Mouse (Mus musculus) embryonic stem cell, embryonic (primary cell): Measurements from ENCODE around the gene 9030612E09Rik.

Source experiments
- CTCF ChIA-PET, 4 experiments: fragments of 300-600 bp in 2 of 4; fragments of 350-600 bp in 2 of 4; sonication (Branson Sonifier 250); formaldehyde crosslinking; loops; one replicate each; lab custom pipeline; 2022; ENCODE audit warnings: inconsistent platforms in 2 of 4; lab: Charles Lee
- POLR2A ChIA-PET, 4 experiments: fragments of 300-600 bp in 2 of 4; fragments of 350-600 bp in 2 of 4; sonication (Branson Sonifier 250); formaldehyde crosslinking; loops; one replicate each; lab custom pipeline; 2022; ENCODE audit warnings: antibody characterized with exemption in 4 of 4, inconsistent platforms in 1 of 4; lab: Charles Lee

9030612E09Rik gene

GRCm38 (mm10) chr10:43174326-43175155 is at the start of gene 9030612E09Rik, which contains the start of gene Sobp:
9030612E09Rik (plus strand) TSS chr10:43174704.
Sobp (minus strand) TSS chr10:43174530.
- POLR2A ChIA-PET = interaction anchor here in 3 of 4 experiments (0.5 to 2.1 kb wide), 15 partner anchors 16 to 1251 kb away, joined by 3 to 7 read pairs (median 3); partner anchors contain the start of gene Pdss2 (in 2 of the 3)

GRCm38 (mm10) chr10:43128750-43129149 is 45.8 kb upstream of the 9030612E09Rik start:
- POLR2A ChIA-PET = interaction anchor here in 2 of 4 experiments (0.6 kb wide), 2 partner anchors 20 to 1319 kb away, joined by 3 to 4 read pairs; no protein-coding TSS in a partner anchor
- CTCF ChIA-PET = no interaction called here

More at GRCm38 (mm10) chr10:43174326-43175155, at the start of gene 9030612E09Rik, which contains the start of gene Sobp:
- CTCF ChIA-PET = interaction anchor here in 3 of 4 experiments (0.5 to 1.0 kb wide), 7 partner anchors 140 to 326 kb away, joined by 3 to 6 read pairs (median 3); no protein-coding TSS in a partner anchor

GRCm38 (mm10) chr10:43134027-43134426 is 40.5 kb upstream of the 9030612E09Rik start:
- CTCF ChIA-PET = interaction anchor here in 1 of 4 experiments (0.6 kb wide), 2 partner anchors 10 to 19 kb away, joined by 3 to 4 read pairs; no protein-coding TSS in a partner anchor
- POLR2A ChIA-PET = interaction anchor here in 3 of 4 experiments (0.5 to 0.8 kb wide), 3 partner anchors 14 to 87 kb away, joined by 3 to 11 read pairs (median 3); partner anchors contain the start of gene Pdss2 (in 1 of the 3)

- ChIA-PET POLR2A (no interaction called here), CTCF (interaction anchor here in 1 of 4 experiments (0.7 kb wide), 2 partner anchors 308 to 722 kb away, joined by 4 to 6 read pairs; no protein-coding TSS in a partner anchor)
Measured at GRCm38 (mm10) chr10:43143173-43143572, 31.3 kb upstream of the 9030612E09Rik start.

- ChIA-PET CTCF (no interaction called here), POLR2A (no interaction called here)
Measured at GRCm38 (mm10) chr10:43148456-43148855, 26.0 kb upstream of the 9030612E09Rik start.

GRCm38 (mm10) chr10:43152643-43153042 is 21.9 kb upstream of the 9030612E09Rik start:
- ChIA-PET CTCF (interaction anchor here in 1 of 4 experiments (0.6 kb wide), 1 partner anchor 18 kb away, joined by 3 read pairs; no protein-coding TSS in a partner anchor), POLR2A (no interaction called here)

- ChIA-PET CTCF (interaction anchor here in 3 of 4 experiments (0.6 to 0.8 kb wide), 3 partner anchors 166 to 549 kb away, joined by 3 to 5 read pairs (median 4); no protein-coding TSS in a partner anchor), POLR2A (interaction anchor here (0.6 to 1.3 kb wide), 10 partner anchors 16 to 652 kb away, joined by 3 to 6 read pairs (median 4); partner anchors contain the start of gene Sec63 (in 1 of the 4))
Measured at GRCm38 (mm10) chr10:43155046-43155560, 19.4 kb upstream of the 9030612E09Rik start.

GRCm38 (mm10) chr10:43158917-43159316 is 15.6 kb upstream of the 9030612E09Rik start:
- CTCF ChIA-PET = no interaction called here
- POLR2A ChIA-PET = no interaction called here

GRCm38 (mm10) chr10:43159333-43159732 is 15.2 kb upstream of the 9030612E09Rik start:
- POLR2A ChIA-PET = no interaction called here

GRCm38 (mm10) chr10:43162318-43162717 is 12.2 kb upstream of the 9030612E09Rik start:
- ChIA-PET CTCF (no interaction called here), POLR2A (no interaction called here)

More at GRCm38 (mm10) chr10:43159333-43159732, 15.2 kb upstream of the 9030612E09Rik start:
- CTCF ChIA-PET = interaction anchor here in 1 of 4 experiments (0.6 kb wide), 1 partner anchor 124 kb away, joined by 3 read pairs; no protein-coding TSS in a partner anchor

- CTCF ChIA-PET = no interaction called here
- POLR2A ChIA-PET = no interaction called here
Measured at GRCm38 (mm10) chr10:43164406-43164805, 10.1 kb upstream of the 9030612E09Rik start.

GRCm38 (mm10) chr10:43166146-43166545 is 8.4 kb upstream of the 9030612E09Rik start:
- ChIA-PET CTCF (interaction anchor here in 1 of 4 experiments (0.7 to 1.0 kb wide), 2 partner anchors 131 to 381 kb away, joined by 3 read pairs; no protein-coding TSS in a partner anchor), POLR2A (interaction anchor here in 1 of 4 experiments (0.7 kb wide), 2 partner anchors 123 to 131 kb away, joined by 3 read pairs; no protein-coding TSS in a partner anchor)

GRCm38 (mm10) chr10:43166817-43167216 is 7.7 kb upstream of the 9030612E09Rik start:
- ChIA-PET CTCF (interaction anchor here in 1 of 4 experiments (1.0 kb wide), 1 partner anchor 132 kb away, joined by 3 read pairs; no protein-coding TSS in a partner anchor), POLR2A (interaction anchor here in 1 of 4 experiments (0.5 to 0.7 kb wide), 2 partner anchors 124 to 1135 kb away, joined by 3 to 5 read pairs; no protein-coding TSS in a partner anchor)

GRCm38 (mm10) chr10:43168847-43169246 is 5.7 kb upstream of the 9030612E09Rik start:
- POLR2A ChIA-PET = interaction anchor here in 1 of 4 experiments (0.7 kb wide), 1 partner anchor 23 kb away, joined by 3 read pairs; no protein-coding TSS in a partner anchor
- CTCF ChIA-PET = no interaction called here

GRCm38 (mm10) chr10:43171106-43171505 is 3.4 kb upstream of the 9030612E09Rik start:
- ChIA-PET CTCF (no interaction called here), POLR2A (interaction anchor here in 2 of 4 experiments (0.7 to 1.2 kb wide), 4 partner anchors 9 to 103 kb away, joined by 3 to 4 read pairs (median 3); no protein-coding TSS in a partner anchor)

GRCm38 (mm10) chr10:43172066-43172465 is 2.4 kb upstream of the 9030612E09Rik start:
- ChIA-PET CTCF (no interaction called here), POLR2A (interaction anchor here in 2 of 4 experiments (1.2 to 2.1 kb wide), 2 partner anchors 8 to 49 kb away, joined by 3 to 7 read pairs; partner anchors contain the start of gene Pdss2 (in 1 of the 2))

- POLR2A ChIA-PET = interaction anchor here in 1 of 4 experiments (2.1 kb wide), 1 partner anchor 49 kb away, joined by 7 read pairs; the partner anchor contains the start of gene Pdss2
- CTCF ChIA-PET = no interaction called here
Measured at GRCm38 (mm10) chr10:43172554-43172953, 1.9 kb upstream of the 9030612E09Rik start.
